Mouse (Mus musculus) liver, postnatal 0 days (tissue): ENCODE measurements around the gene 2210017I01Rik. TPM values are rescaled to one million over a fixed set of nuclear protein-coding genes. Genes with fewer than 3 reads are reported as not detected.
A peak's percentile ranks its signal among the peaks of the same experiment; 100 is the strongest.

Experiments
- ATAC-seq: fragments of 200-750 bp; cut with Nextera tagmentation; 2 replicates; pipeline ENCODE4 v1.8.0; 2017; ENCODE audit warnings: mild to moderate bottlenecking, moderate library complexity
- DNase-seq: peaks from one replicate; pipeline ENCODE4 v3.0.0-alpha.2; 2016
- H3K27ac ChIP-seq: fragments of 300-500 bp; sonication (generic); 2 replicates; pipeline ENCODE4 v1.5.1; 2014; ENCODE audit warnings: antibody characterized with exemption, moderate library complexity, mild to moderate bottlenecking, low read depth
- H3K27me3 ChIP-seq: fragments of 300-500 bp; sonication (generic); 2 replicates; pipeline ENCODE4 v1.6.1; 2014; ENCODE audit warnings: low read length, control low read depth, mixed read lengths; ENCODE audit not compliant: insufficient read depth
- H3K36me3 ChIP-seq: fragments of 300-500 bp; sonication (generic); replicated peaks from 2 replicates; pipeline ENCODE4 v1.6.1; 2014; ENCODE audit warnings: mild to moderate bottlenecking, control low read depth, low read length, moderate library complexity, mixed read lengths; ENCODE audit not compliant: insufficient read depth
- H3K4me1 ChIP-seq: fragments of 300-500 bp; sonication (generic); 2 replicates; pipeline ENCODE4 v1.6.1; 2014; ENCODE audit warnings: antibody characterized with exemption, mild to moderate bottlenecking, control low read depth; ENCODE audit not compliant: insufficient read depth
- H3K4me2 ChIP-seq: fragments of 300-500 bp; sonication (generic); 2 replicates; pipeline ENCODE4 v1.6.1; 2014; ENCODE audit warnings: low read depth, mild to moderate bottlenecking, low read length, moderate library complexity, mixed read lengths
- H3K4me3 ChIP-seq: fragments of 300-500 bp; sonication (generic); 2 replicates; pipeline ENCODE4 v1.5.1; 2014; ENCODE audit warnings: low read depth, low read length
- H3K9ac ChIP-seq: fragments of 300-500 bp; sonication (generic); replicated peaks from 2 replicates; pipeline ENCODE4 v1.6.1; 2014; ENCODE audit warnings: mild to moderate bottlenecking, moderate library complexity
- H3K9me3 ChIP-seq: fragments of 300-500 bp; sonication (generic); 2 replicates; pipeline ENCODE4 v1.6.1; 2016; ENCODE audit warnings: mild to moderate bottlenecking, control low read depth, low read length, mixed read lengths
- CTCF ChIP-seq: sonication (generic); IDR thresholded peaks from 2 replicates; pipeline ENCODE4 v1.5.1; 2016; ENCODE audit warnings: antibody characterized with exemption, low read depth
- EP300 ChIP-seq: IDR thresholded peaks from 2 replicates; pipeline ENCODE4 v1.6.1; 2016; ENCODE audit warnings: antibody characterized with exemption, low read depth, mild to moderate bottlenecking
- WGBS: fragments of 180-500 bp; shearing (Covaris S2); extraction: QIAGEN DNeasy Blood & Tissue Kit; methylation state at CpG from one replicate; pipeline ENCODE4 v1.1.7; 2014; ENCODE audit not compliant: insufficient replicate concordance; 5-methylcytosine and 5-hydroxymethylcytosine counted together
- polyA plus RNA-seq: library from polyadenylated mRNA; unstranded; fragments of >200 nt; fragmentation: Nextera tagmentation; extraction: Ambion mirVana; gene quantifications from 2 replicates; pipeline ENCODE4 v1.2.1, GENCODE M21; 2015

The 2210017I01Rik gene
- polyA plus RNA-seq, 1 experiment from 2014 or later = not detected

DNA sequence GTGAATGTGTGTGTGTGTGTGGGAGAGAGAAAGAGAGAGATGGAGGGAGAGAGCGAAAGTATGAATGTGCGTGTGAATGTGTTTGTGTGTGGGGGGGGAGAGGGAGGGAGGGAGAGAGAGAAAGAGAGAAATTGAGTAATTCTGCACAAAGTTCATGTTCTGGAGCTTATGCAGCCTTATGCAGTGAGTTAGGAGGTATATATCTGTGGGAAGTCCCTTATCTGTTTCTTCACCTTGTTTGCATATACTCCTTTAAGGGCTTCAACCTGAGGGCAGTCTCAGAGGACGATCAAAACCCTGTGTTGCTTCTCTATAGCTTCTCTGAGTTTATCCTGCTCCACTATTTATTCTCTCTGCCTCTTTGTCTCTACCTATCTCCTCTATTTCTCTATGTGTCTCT, 20.1 kb downstream of the 2210017I01Rik start:
- DNase-seq = no peak
- Histone ChIP-seq H3K27ac (no peak overlapping the region), H3K9me3 (no peaks in the 10 kb centered on the region), H3K36me3 (no peaks in the 10 kb centered on the region), H3K4me3 (no peak overlapping the region), H3K4me2 (0 out of 2 replicates have a peak overlapping the region, but pooled peaks have one; percentile 6), H3K9ac (no peak overlapping the region), H3K27me3 (no peaks in the 10 kb centered on the region), H3K4me1 (peaks cover 6% of the 10 kb centered on the region; the same call in 1 of the 2 replicates)
- peak; percentile 76 for ATAC-seq
- no peak for TF ChIP-seq CTCF
- no peak for TF ChIP-seq EP300
- 50% methylated on average over 3 of the region's 3 CpGs for WGBS

DNA sequence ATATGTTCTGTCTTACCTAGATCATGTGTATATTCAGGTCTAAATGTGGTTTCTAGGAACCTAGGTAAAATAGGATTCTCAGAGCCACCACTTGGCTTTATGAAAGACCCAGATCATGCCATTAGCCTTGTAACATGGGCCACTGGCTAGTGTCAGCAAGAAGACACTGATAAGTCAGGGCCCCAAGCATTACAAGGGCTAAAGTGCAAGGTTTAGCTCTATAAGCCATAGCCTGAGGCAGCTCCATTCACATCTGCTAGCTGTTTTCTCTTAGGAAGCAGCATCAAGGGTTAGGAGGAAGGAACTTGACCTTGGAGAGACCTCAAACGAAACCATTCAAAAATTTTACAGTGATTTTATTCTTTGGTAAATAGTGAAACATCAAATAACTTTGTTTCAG, 22.2 kb downstream of the 2210017I01Rik start:
- H3K9me3 ChIP-seq = no peaks in the 10 kb centered on the region
- no peak overlapping the region for H3K4me3 ChIP-seq
- ATAC-seq (no peak), DNase-seq (no peak)
- TF ChIP-seq CTCF = no peak
- TF ChIP-seq EP300 = no peak
- H3K27ac ChIP-seq = no peak overlapping the region
- H3K4me2 ChIP-seq = no peak overlapping the region
- no peak overlapping the region for H3K9ac ChIP-seq
- 46% methylated on average over 1 of the region's 1 CpGs for WGBS
- no peaks in the 10 kb centered on the region for H3K36me3 ChIP-seq
- H3K4me1 ChIP-seq = peaks cover 6% of the 10 kb centered on the region; the same call in 1 of the 2 replicates
- H3K27me3 ChIP-seq = no peaks in the 10 kb centered on the region

- H3K4me1 ChIP-seq = 0 out of 2 replicates have a peak, but pooled peaks cover 8% of the 10 kb centered on the region
- H3K36me3 ChIP-seq = no peaks in the 10 kb centered on the region
- ATAC-seq (no peak), DNase-seq (no peak)
- H3K4me3 ChIP-seq = no peak overlapping the region
- TF ChIP-seq CTCF (no peak), EP300 (no peak)
- no peak overlapping the region for H3K4me2 ChIP-seq
- no peak overlapping the region for H3K27ac ChIP-seq
- H3K27me3 ChIP-seq = no peaks in the 10 kb centered on the region
- no peaks in the 10 kb centered on the region for H3K9me3 ChIP-seq
- WGBS = 65% methylated on average over 3 of the region's 3 CpGs
- no peak overlapping the region for H3K9ac ChIP-seq
Observed at GRCm38 (mm10) chr3:92583164-92583826, 24.0 kb downstream of the 2210017I01Rik start.

- ATAC-seq = no peak
- H3K4me1 ChIP-seq = peaks cover 4% of the 10 kb centered on the region; the same call in 1 of the 2 replicates
- no peaks in the 10 kb centered on the region for H3K9me3 ChIP-seq
- H3K4me3 ChIP-seq = no peak overlapping the region
- no peaks in the 10 kb centered on the region for H3K27me3 ChIP-seq
- no peak for TF ChIP-seq EP300
- TF ChIP-seq CTCF = no peak
- no peak overlapping the region for H3K9ac ChIP-seq
- H3K4me2 ChIP-seq = no peak overlapping the region
- H3K27ac ChIP-seq = no peak overlapping the region
- DNase-seq = no peak
- WGBS = 76% methylated on average over 1 of the region's 1 CpGs
- no peaks in the 10 kb centered on the region for H3K36me3 ChIP-seq
Observed at GRCm38 (mm10) chr3:92579508-92579907, 27.8 kb downstream of the 2210017I01Rik start.

DNA sequence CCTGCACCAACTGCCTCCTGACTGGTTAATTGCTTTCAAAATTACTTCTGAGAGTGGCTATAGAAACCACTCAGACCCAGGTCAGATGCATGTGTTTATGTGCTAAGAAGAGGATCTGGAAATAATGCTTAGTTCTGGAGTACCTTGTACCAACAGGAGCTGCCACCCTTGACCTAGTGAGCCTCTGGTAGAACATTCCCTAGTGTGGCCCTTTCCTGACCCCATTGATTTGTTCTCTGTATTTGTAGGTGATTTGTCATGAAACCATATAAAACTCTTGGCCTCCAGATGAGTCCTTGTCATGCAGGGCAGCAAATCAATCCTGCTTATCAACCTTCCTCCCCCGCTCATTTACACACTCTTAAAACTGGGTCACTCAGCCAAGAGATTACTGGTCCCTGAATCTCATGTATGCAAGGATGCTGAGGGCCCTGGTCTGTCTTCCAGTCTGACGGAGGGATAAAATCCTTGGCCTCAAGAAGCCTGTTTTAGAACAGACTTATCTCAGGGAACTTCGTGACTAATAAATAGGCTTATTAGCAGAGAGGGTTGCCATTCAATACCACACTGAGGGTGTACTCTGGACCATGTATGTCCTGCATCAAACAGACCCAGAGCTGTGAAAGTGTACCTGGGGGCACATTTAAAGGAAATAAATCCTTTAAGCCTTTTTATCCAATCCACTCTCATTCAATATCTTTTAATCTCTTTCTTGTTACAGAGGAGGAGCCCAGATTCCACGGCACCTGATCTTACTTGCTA, 28.5 kb downstream of the 2210017I01Rik start:
- DNase-seq = peak; percentile 25
- no peaks in the 10 kb centered on the region for H3K27me3 ChIP-seq
- no peak overlapping the region for H3K4me2 ChIP-seq
- no peak overlapping the region for H3K9ac ChIP-seq
- ATAC-seq = peak; percentile 95
- H3K27ac ChIP-seq = peak overlapping the region; percentile 45; the same call in 1 of the 2 replicates
- H3K4me1 ChIP-seq = peaks cover 4% of the 10 kb centered on the region; the same call in 1 of the 2 replicates
- peak; percentile 40; the same call in 1 of the 2 replicates for TF ChIP-seq EP300
- TF ChIP-seq CTCF = no peak
- no peaks in the 10 kb centered on the region for H3K9me3 ChIP-seq
- WGBS = 55% methylated on average over 4 of the region's 4 CpGs
- H3K4me3 ChIP-seq = no peak overlapping the region
- no peaks in the 10 kb centered on the region for H3K36me3 ChIP-seq

GRCm38 (mm10) chr3:92573449-92574041, 33.7 kb downstream of the 2210017I01Rik start, which contains the start of gene Ivl:
Gene Ivl, minus strand, starts transcription at chr3:92573735.
- TF ChIP-seq CTCF (no peak), EP300 (no peak)
- Histone ChIP-seq H3K4me2 (no peak within 1 kb of the TSS), H3K4me1 (no peaks in the 10 kb centered on the region; the same call in 1 of the 2 replicates), H3K27ac (no peak within 1 kb of the TSS), H3K36me3 (no peaks in the 10 kb centered on the region), H3K27me3 (no peaks in the 10 kb centered on the region), H3K9me3 (no peaks in the 10 kb centered on the region), H3K4me3 (no peak within 1 kb of the TSS), H3K9ac (no peak within 1 kb of the TSS)
- DNase-seq = no peak
- no peak for ATAC-seq
- 32% methylated on average over 1 of the region's 1 CpGs for WGBS
